Mouse (Mus musculus) midbrain, embryonic 14.5 days (tissue): ENCODE measurements at regions not wholly inside any gene's neighbourhood (a gene's known extent, or its start where the extent isn't known, plus 50 kb on each side); places are given as distances from the start of the nearest gene placed in this dataset.

Source experiments
- ATAC-seq: fragments of 200-750 bp; cut with Nextera tagmentation; 2 replicates; pipeline ENCODE4 v1.8.0; 2017; ENCODE audit warnings: moderate number of reproducible peaks, moderate library complexity; ENCODE audit not compliant: low FRiP score, low TSS enrichment
- DNase-seq: peaks from one replicate; pipeline ENCODE4 v3.0.0-alpha.2; 2015
- H3K27ac ChIP-seq: fragments of 300-500 bp; sonication (generic); replicated peaks from 2 replicates; pipeline ENCODE4 v1.5.1; 2014; ENCODE audit warnings: mild to moderate bottlenecking, low read depth, low read length, moderate library complexity
- H3K27me3 ChIP-seq: fragments of 300-500 bp; sonication (generic); 2 replicates; pipeline ENCODE4 v1.6.1; 2014; ENCODE audit warnings: low read length, control low read depth, mixed read lengths; ENCODE audit not compliant: control insufficient read depth, insufficient read depth
- H3K36me3 ChIP-seq: fragments of 300-500 bp; sonication (generic); 2 replicates; pipeline ENCODE4 v1.6.1; 2014; ENCODE audit warnings: low read length, control low read depth; ENCODE audit not compliant: control insufficient read depth, insufficient read depth
- H3K4me1 ChIP-seq: fragments of 300-500 bp; sonication (generic); 2 replicates; pipeline ENCODE4 v1.6.1; 2014; ENCODE audit warnings: mild to moderate bottlenecking, antibody characterized with exemption, low read length, control low read depth; ENCODE audit not compliant: control insufficient read depth, insufficient read depth
- H3K4me2 ChIP-seq: fragments of 300-500 bp; sonication (generic); 2 replicates; pipeline ENCODE4 v1.6.1; 2014; ENCODE audit warnings: mild to moderate bottlenecking, low read length, moderate library complexity
- H3K4me3 ChIP-seq: fragments of 300-500 bp; sonication (generic); replicated peaks from 2 replicates; pipeline ENCODE4 v1.5.1; 2014; ENCODE audit warnings: low read depth, low read length
- H3K9ac ChIP-seq: fragments of 300-500 bp; sonication (generic); replicated peaks from 2 replicates; pipeline ENCODE4 v1.6.1; 2014; ENCODE audit warnings: mild to moderate bottlenecking, low read length, moderate library complexity
- H3K9me3 ChIP-seq: fragments of 300-500 bp; sonication (generic); 2 replicates; pipeline ENCODE4 v1.6.1; 2016; ENCODE audit warnings: low read length, control low read depth, mixed read lengths; ENCODE audit not compliant: control insufficient read depth
- WGBS: fragments of 180-500 bp; shearing (Covaris S2); extraction: QIAGEN DNeasy Blood & Tissue Kit; methylation state at CpG from one replicate; pipeline ENCODE4 v1.1.7; 2014; 5-methylcytosine and 5-hydroxymethylcytosine counted together

- ATAC-seq = no peak; the same call in 1 of the 2 replicates
- H3K27me3 ChIP-seq = no peaks in the 10 kb centered on the region
- H3K9me3 ChIP-seq = no peaks in the 10 kb centered on the region
- H3K27ac ChIP-seq = peak overlapping the region; percentile 41; the same call in 1 of the 2 replicates
- H3K36me3 ChIP-seq = no peaks in the 10 kb centered on the region
- peak; percentile 65 for DNase-seq
- no peak overlapping the region for H3K9ac ChIP-seq
- H3K4me1 ChIP-seq = peaks cover 29% of the 10 kb centered on the region
- 49% methylated on average over 8 of the region's 8 CpGs for WGBS
- no peak overlapping the region for H3K4me2 ChIP-seq
- H3K4me3 ChIP-seq = no peak overlapping the region
Measured at GRCm38 (mm10) chr9:46503321-46504132, 183.7 kb upstream of the 4931429L15Rik start.

GRCm38 (mm10) chr9:46499426-46499825 lies 179.6 kb upstream of the 4931429L15Rik start:
- WGBS = 12% methylated on average over 2 of the region's 2 CpGs
- ATAC-seq (no peak), DNase-seq (no peak)
- H3K27ac ChIP-seq = no peak overlapping the region
- peaks cover 22% of the 10 kb centered on the region for H3K4me1 ChIP-seq
- H3K27me3 ChIP-seq = no peaks in the 10 kb centered on the region
- H3K36me3 ChIP-seq = no peaks in the 10 kb centered on the region
- no peak overlapping the region for H3K4me3 ChIP-seq
- no peak overlapping the region for H3K9ac ChIP-seq
- H3K9me3 ChIP-seq = no peaks in the 10 kb centered on the region
- no peak overlapping the region for H3K4me2 ChIP-seq

DNA sequence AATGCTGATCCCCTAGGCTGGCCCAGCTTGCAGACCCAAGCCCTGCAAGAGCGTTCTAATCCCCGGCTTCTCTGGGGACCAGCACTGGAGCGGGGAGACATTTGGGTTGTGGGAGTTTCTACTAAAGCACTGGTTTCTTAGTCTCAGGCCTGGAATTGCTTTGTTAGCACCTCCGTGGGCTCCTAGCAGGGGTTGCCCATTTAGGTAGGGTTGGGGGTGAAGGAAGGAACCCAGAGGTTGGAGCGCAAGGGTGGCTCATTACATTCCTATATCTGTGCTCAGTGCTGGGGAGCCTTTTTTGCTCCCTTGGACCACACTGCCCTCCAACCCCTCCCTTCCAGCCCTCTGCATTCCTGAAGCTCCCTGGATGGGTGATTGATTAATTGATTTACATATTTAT lies 179.1 kb upstream of the 4931429L15Rik start:
- H3K27ac ChIP-seq = no peak overlapping the region
- peaks cover 16% of the 10 kb centered on the region for H3K4me1 ChIP-seq
- no peaks in the 10 kb centered on the region for H3K36me3 ChIP-seq
- no peak overlapping the region for H3K4me3 ChIP-seq
- 38% methylated on average over 5 of the region's 5 CpGs for WGBS
- no peak overlapping the region for H3K9ac ChIP-seq
- no peak for DNase-seq
- H3K9me3 ChIP-seq = no peaks in the 10 kb centered on the region
- no peak overlapping the region for H3K4me2 ChIP-seq
- ATAC-seq = no peak
- H3K27me3 ChIP-seq = no peaks in the 10 kb centered on the region

DNA sequence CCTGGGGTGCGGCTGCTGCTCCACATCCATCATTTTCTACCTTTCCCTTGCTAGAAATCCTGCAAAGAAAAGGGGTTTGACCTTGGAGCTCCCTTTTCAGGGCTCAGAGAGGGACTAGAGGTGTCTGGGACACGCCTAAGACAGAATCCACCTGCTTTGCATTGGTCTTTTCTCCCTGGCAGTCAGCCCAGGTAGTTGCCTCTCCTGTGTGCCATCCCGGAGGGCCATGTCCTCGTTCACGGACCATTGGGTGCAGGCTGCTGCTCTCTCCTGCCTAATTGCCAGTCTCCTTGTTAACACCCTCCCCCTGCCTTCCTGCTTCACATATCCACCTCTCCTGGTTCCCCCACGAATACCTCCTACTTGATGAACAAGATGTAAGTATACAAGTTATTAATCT lies 175.5 kb upstream of the 4931429L15Rik start:
- no peak for ATAC-seq

GRCm38 (mm10) chr9:46482859-46483443 lies 163.2 kb upstream of the 4931429L15Rik start:
- peak overlapping the region; percentile 32; the same call in 1 of the 2 replicates for H3K9ac ChIP-seq
- no peak overlapping the region for H3K4me3 ChIP-seq
- 17% methylated on average over 5 of the region's 5 CpGs for WGBS
- no peaks in the 10 kb centered on the region for H3K27me3 ChIP-seq
- peaks cover 27% of the 10 kb centered on the region for H3K4me1 ChIP-seq
- peak; percentile 62 for DNase-seq
- 0 out of 2 replicates have a peak overlapping the region, but pooled peaks have one; percentile 26 for H3K4me2 ChIP-seq
- ATAC-seq = no peak
- H3K27ac ChIP-seq = peak overlapping the region; percentile 58
- no peaks in the 10 kb centered on the region for H3K36me3 ChIP-seq
- H3K9me3 ChIP-seq = no peaks in the 10 kb centered on the region

More for the DNA sequence above, 175.5 kb upstream of the 4931429L15Rik start:
- Histone ChIP-seq H3K9me3 (no peaks in the 10 kb centered on the region), H3K9ac (no peak overlapping the region), H3K4me2 (no peak overlapping the region), H3K4me3 (no peak overlapping the region), H3K27ac (no peak overlapping the region), H3K27me3 (no peaks in the 10 kb centered on the region), H3K36me3 (no peaks in the 10 kb centered on the region), H3K4me1 (0 out of 2 replicates have a peak, but pooled peaks cover 6% of the 10 kb centered on the region)
- DNase-seq = no peak
- 76% methylated on average over 6 of the region's 6 CpGs for WGBS

GRCm38 (mm10) chr9:46482034-46482858 lies 162.5 kb upstream of the 4931429L15Rik start:
- Histone ChIP-seq H3K9ac (no peak overlapping the region; the same call in 1 of the 2 replicates), H3K4me2 (0 out of 2 replicates have a peak overlapping the region, but pooled peaks have one; percentile 26), H3K4me3 (no peak overlapping the region), H3K27ac (peak overlapping the region; percentile 58), H3K36me3 (no peaks in the 10 kb centered on the region), H3K27me3 (no peaks in the 10 kb centered on the region), H3K9me3 (no peaks in the 10 kb centered on the region), H3K4me1 (peaks cover 27% of the 10 kb centered on the region)
- DNase-seq (peak; percentile 55), ATAC-seq (no peak)
- WGBS = 40% methylated on average over 12 of the region's 12 CpGs

GRCm38 (mm10) chr9:46481491-46481890 lies 161.7 kb upstream of the 4931429L15Rik start:
- Histone ChIP-seq H3K4me1 (peaks cover 29% of the 10 kb centered on the region), H3K9me3 (no peaks in the 10 kb centered on the region), H3K27me3 (no peaks in the 10 kb centered on the region), H3K36me3 (no peaks in the 10 kb centered on the region), H3K27ac (no peak overlapping the region), H3K4me2 (no peak overlapping the region), H3K9ac (no peak overlapping the region), H3K4me3 (no peak overlapping the region)
- WGBS = 36% methylated on average over 7 of the region's 7 CpGs
- ATAC-seq (no peak), DNase-seq (no peak)

- Histone ChIP-seq H3K4me3 (no peak overlapping the region), H3K4me2 (peak overlapping the region; percentile 19; the same call in 1 of the 2 replicates), H3K4me1 (peaks cover 30% of the 10 kb centered on the region), H3K9me3 (no peaks in the 10 kb centered on the region), H3K36me3 (no peaks in the 10 kb centered on the region), H3K9ac (no peak overlapping the region), H3K27ac (peak overlapping the region; percentile 55), H3K27me3 (no peaks in the 10 kb centered on the region)
- ATAC-seq = no peak
- peak; percentile 72 for DNase-seq
- 3% methylated on average over 13 of the region's 13 CpGs for WGBS
Measured at GRCm38 (mm10) chr9:46480080-46480690, 160.4 kb upstream of the 4931429L15Rik start.
